Mouse (Mus musculus) v-Abl transformed pro-B cells (cell line): Measurements from ENCODE around the gene Spsb4.

Experiments
- in situ Hi-C, 2 experiments: fragments of 400-800 bp; cut with MboI; formaldehyde crosslinking; loops; one replicate each; pipeline ENCODE4 v1.15.1; 2025; ENCODE audit not compliant: unreplicated experiment in 2 of 2

Gene Spsb4

GRCm38 (mm10) chr9:97017121-97017810 is 1.4 kb downstream of the Spsb4 start:
- in situ Hi-C loops = no loop called here

- in situ Hi-C loops = no loop called here
Measured at GRCm38 (mm10) chr9:97015751-97016150, 2.9 kb downstream of the Spsb4 start.

GRCm38 (mm10) chr9:97013698-97014097 is 4.9 kb downstream of the Spsb4 start:
- in situ Hi-C loops = no loop called here

- in situ Hi-C loops = no loop called here
Measured at GRCm38 (mm10) chr9:97013153-97013552, 5.5 kb downstream of the Spsb4 start.

GRCm38 (mm10) chr9:97011454-97012195 is 7.0 kb downstream of the Spsb4 start:
- in situ Hi-C loops = no loop called here

- in situ Hi-C loops = no loop called here
Measured at GRCm38 (mm10) chr9:97010447-97010846, 8.2 kb downstream of the Spsb4 start.

- in situ Hi-C loops = no loop called here
Measured at GRCm38 (mm10) chr9:97004726-97005125, 13.9 kb downstream of the Spsb4 start.

GRCm38 (mm10) chr9:97003173-97003572 is 15.5 kb downstream of the Spsb4 start:
- in situ Hi-C loops = no loop called here

- in situ Hi-C loops = no loop called here
Measured at GRCm38 (mm10) chr9:97002654-97003053, 16.0 kb downstream of the Spsb4 start.

- in situ Hi-C loops = no loop called here
Measured at GRCm38 (mm10) chr9:97002025-97002424, 16.6 kb downstream of the Spsb4 start.

- in situ Hi-C loops = no loop called here
Measured at GRCm38 (mm10) chr9:97001458-97001857, 17.2 kb downstream of the Spsb4 start.

- in situ Hi-C loops = no loop called here
Measured at GRCm38 (mm10) chr9:96995717-96996116, 22.9 kb downstream of the Spsb4 start.

- in situ Hi-C loops = no loop called here
Measured at GRCm38 (mm10) chr9:96994733-96995132, 23.9 kb downstream of the Spsb4 start.

- in situ Hi-C loops = no loop called here
Measured at GRCm38 (mm10) chr9:96991118-96991517, 27.5 kb downstream of the Spsb4 start.

- in situ Hi-C loops = no loop called here
Measured at GRCm38 (mm10) chr9:96989389-96989990, 29.2 kb downstream of the Spsb4 start.

- in situ Hi-C loops = no loop called here
Measured at GRCm38 (mm10) chr9:96986797-96987473, 31.7 kb downstream of the Spsb4 start.

- in situ Hi-C loops = no loop called here
Measured at GRCm38 (mm10) chr9:96984034-96984433, 34.6 kb downstream of the Spsb4 start.

GRCm38 (mm10) chr9:96982940-96983339 is 35.7 kb downstream of the Spsb4 start:
- in situ Hi-C loops = no loop called here

- in situ Hi-C loops = no loop called here
Measured at GRCm38 (mm10) chr9:96982351-96982750, 36.3 kb downstream of the Spsb4 start.

GRCm38 (mm10) chr9:96981836-96982235 is 36.8 kb downstream of the Spsb4 start:
- in situ Hi-C loops = no loop called here

- in situ Hi-C loops = no loop called here
Measured at GRCm38 (mm10) chr9:96981121-96981520, 37.5 kb downstream of the Spsb4 start.
